Mouse (Mus musculus) spleen, adult 2 months (tissue): Measurements from ENCODE around the gene Fdxacb1.

ENCODE experiments used
- CTCF ChIP-seq: fragments of 200-500 bp; IDR thresholded peaks from 2 replicates; pipeline ENCODE4 v1.5.1; 2011; ENCODE audit warnings: mild to moderate bottlenecking, inconsistent platforms; ENCODE audit not compliant: insufficient read depth, insufficient read length, insufficient replicate concordance; ENCODE audit errors: extremely low read depth
- POLR2A ChIP-seq: fragments of 200-500 bp; IDR thresholded peaks from 2 replicates; pipeline ENCODE4 v1.6.1; 2011; ENCODE audit warnings: low read depth, low read length, inconsistent platforms

DNA sequence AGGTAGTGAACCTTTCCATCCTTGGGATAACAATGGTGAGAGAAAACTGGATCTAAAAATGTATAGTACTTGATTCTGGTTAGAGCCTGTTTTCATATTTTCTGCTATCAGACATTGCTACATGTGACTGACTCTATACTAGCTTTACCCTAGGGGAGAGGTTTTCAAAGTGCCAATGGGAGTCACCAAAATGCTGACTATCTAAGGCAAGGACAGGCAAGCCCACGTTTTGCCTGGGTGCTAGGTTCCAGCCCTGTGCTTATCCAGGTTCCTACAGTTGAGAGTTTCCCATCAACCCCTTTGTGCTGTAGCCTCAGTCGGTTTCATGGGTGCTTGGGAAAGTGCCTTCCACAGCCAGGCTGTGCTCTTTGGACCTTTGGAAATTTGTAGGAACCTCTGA, 43.7 kb downstream of the Fdxacb1 start:
- TF ChIP-seq CTCF = no peak
- no peak for TF ChIP-seq POLR2A
